Mouse (Mus musculus): ENCODE measurements around the gene Phf23.

DNA sequence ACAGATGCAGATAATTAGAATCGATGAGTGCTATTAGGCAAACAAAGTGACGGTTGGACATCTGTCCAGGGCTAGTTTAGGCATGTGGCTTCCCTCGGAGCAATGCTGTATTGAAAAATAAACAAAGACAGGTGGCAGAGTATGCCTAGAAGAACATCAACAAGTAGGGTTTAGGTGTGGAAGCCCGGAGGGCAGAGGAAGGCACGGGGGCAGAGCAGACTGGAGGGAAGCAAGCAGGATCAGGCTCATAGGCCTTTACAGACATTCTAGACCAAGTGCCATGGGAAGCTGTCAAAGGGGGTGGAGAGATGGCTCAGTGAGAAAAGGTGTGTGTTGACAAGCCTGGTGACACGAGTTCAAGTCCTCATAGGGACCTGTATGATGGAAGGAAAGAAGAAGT, 53.8 kb downstream of the Phf23 start:
- TF ChIP-seq CTCF (conservative IDR thresholded peaks at IDR 0.05; ENCODE audit: low read length), result no peak
- TF ChIP-seq NANOG (IDR thresholded peaks at IDR 0.05; ENCODE audit: borderline replicate concordance, low read length), result no peak
- no peak for TF ChIP-seq POU5F1 (IDR thresholded peaks at IDR 0.05; ENCODE audit: borderline replicate concordance, low read length)

All from E14TG2a.4 (cell line).